Mouse (Mus musculus) left cerebral cortex, adult 9 months (tissue): ENCODE measurements around the gene Map3k9.

Source experiments
- DNase-seq, 2 experiments: peaks; one replicate each; pipeline ENCODE4 v3.0.0; 2022; ENCODE audit warnings: low spot score in 2 of 2

Gene Map3k9

DNA sequence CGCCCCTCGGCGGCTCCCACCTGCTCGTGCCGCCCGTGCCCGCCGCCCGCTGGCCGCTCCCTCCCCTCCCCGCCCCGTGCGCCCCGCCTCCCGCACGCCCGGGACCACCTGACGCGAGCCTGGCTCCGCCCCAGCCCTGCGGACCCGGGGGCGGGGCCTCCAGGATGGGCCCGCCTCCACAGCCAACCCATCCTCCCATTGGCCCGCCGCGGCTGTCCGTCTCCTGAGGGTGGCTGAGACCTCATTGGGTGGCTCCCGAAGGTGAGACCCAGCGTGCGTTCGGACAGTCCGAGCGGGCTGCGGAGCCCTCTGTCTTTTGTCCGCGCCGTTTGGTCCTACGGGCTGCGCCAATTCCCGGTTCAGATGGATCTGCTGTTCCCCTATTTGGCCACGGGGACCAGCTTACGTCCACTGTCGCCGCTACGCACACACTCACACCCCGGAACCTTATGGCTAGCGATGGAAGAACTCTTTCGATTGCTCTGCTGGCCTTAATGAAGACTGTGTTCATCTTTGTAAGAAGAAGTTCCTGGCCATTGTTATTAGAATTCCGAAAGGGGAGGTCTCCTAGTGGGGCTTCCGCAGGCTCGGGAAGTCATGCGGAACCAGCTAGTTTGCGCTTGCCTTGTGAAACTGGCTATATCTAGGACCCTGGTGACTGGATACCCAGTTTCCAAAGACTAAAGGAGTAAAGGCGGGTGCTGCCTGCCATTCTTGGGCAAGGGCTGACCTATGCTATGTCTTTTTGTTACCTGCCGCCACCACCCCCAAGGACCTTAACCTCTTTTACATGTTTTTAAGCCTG is at the start of gene Map3k9:
Gene Map3k9, minus strand, starts transcription at position 71 of the 805 bp plus-strand sequence.
- peak; percentile 84 to 95 for DNase-seq

- DNase-seq: no peak
Measured at GRCm38 (mm10) chr12:81828355-81828754, 47.4 kb upstream of the Map3k9 start.

DNA sequence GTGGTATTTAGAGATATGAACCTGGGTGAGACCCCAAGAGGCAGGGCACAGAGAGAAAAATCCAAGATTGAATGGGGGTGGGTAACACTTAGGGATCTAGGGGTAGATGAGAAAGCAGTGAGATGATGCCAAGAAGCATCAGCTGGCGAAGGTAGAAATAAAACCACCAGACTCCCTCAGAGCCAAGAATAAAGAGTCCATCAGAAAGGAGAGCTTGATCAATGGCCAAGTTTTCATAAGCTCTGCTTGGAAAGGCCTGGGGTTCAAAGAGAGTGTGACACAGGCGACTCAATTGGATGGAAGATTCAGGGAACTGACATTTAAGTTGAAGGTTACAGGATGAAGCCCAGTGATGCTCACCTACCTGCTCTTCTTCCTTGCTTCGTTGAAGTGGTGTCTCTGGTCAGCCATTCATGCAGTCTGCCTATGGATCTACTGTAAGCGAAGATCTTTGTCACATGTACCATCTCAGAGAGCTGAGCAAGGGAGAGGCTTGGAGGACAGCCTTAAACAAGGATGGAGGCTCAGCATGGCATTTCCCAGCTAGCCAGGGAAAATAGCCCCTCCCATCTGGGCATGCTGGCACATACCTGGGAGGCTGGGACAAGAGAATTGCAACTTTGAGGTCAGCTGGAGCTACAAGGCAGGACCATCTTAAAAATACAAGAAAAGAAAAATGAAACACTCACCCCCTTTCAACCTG is 42.0 kb upstream of the Map3k9 start:
- no peak for DNase-seq

DNA sequence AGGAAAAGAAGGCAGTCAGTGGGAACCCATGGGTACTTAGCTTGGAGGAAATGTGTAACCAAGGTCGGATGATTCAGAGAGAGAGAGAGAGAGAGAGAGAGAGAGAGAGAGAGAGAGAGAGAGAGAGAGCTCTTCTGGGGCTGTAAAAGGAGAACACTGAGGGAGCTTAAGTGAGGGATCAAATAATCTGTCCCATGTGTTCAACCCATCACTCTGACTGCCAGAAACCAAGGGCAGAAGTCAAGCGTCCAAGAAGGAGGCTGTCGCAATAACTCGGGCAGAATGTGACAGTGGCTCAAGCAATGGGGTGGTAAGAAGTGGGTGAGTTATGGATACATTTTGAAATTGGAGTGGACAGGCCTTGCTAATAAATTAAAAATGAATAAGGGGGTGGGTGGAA is 41.2 kb upstream of the Map3k9 start:
- DNase-seq: no peak

- DNase-seq: peak; percentile 11 to 56
Measured at GRCm38 (mm10) chr12:81820700-81821099, 39.7 kb upstream of the Map3k9 start.

GRCm38 (mm10) chr12:81817126-81817505 is 36.1 kb upstream of the Map3k9 start:
- DNase-seq: no peak

GRCm38 (mm10) chr12:81816330-81817125 is 35.6 kb upstream of the Map3k9 start:
- DNase-seq: no peak

GRCm38 (mm10) chr12:81814742-81815141 is 33.8 kb upstream of the Map3k9 start:
- no peak for DNase-seq

- DNase-seq: no peak
Measured at GRCm38 (mm10) chr12:81810417-81810816, 29.4 kb upstream of the Map3k9 start.

- no peak for DNase-seq
Measured at GRCm38 (mm10) chr12:81808596-81808995, 27.6 kb upstream of the Map3k9 start.

DNA sequence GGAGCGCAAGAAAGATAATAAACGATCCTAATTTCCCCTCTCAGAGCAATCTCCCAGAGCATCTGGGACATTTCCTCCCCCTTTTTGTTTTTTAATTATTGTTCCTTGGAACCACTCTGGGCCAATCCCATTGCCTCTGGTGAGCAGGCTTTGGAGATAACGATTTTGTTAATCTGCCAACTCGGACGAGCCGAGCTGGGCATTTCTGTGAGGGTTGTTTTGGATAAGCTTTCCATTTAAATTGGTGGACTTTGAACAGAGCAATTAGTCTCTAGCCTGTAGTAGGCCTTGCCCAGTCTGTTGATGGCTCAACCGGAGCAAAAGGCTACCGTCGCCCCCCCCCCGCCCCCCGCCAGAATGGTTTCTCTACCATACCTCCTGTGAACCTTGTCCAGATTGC is 27.0 kb upstream of the Map3k9 start:
- no peak for DNase-seq

DNA sequence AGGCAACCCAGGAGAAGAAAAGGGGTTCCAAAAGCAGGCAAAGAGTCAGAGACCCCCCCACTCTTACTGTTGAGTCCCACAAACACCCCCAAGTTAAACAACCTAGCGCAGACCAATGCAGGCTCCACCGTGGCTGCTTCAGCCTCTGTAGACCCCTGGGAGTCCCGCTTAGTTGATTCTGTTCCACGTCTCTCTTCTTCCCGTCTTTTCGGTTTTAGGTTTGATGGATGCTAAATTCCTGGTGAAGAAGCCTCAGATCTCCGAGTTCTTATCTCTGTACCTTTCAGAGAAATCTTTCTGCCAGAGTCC is 26.5 kb upstream of the Map3k9 start:
- DNase-seq: no peak

DNA sequence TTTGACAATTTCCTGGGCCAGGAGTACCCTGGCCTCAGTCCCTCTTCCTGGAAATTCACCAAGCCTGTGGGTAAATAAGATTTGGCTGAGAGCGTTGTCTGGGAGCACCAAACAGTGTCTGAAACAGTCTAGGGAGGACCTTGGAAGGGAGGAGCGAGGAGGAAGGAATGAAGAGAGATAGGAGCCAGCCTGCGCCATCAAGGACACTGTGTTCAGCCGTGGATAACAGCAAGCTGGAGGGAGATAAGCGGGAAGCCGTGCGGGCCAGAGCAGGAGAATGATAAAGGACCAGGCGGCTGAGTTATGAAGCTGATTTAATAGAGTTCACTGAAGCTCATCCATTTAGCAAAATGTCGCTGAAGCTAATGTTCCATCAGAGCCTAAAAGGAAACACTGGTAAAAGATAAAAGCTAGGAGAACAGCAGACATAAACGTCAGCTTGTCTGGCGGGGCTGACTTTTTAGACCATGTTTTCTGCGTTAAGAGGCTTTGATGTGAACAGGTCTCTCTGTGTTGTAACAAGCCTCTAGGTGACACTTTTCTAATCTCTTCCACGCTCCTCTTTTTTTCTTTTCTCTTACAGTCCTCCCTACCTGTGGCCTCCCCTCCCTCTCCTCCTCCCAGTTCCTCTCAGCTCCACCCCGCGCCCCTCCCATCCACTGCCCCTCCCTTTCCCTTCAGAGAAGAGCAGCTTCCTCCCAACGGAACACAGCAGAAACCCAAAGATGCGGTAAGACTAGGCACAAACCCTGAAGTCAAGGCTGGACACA is 26.0 kb upstream of the Map3k9 start:
- no peak for DNase-seq

GRCm38 (mm10) chr12:81806114-81806513 is 25.1 kb upstream of the Map3k9 start:
- no peak for DNase-seq

DNA sequence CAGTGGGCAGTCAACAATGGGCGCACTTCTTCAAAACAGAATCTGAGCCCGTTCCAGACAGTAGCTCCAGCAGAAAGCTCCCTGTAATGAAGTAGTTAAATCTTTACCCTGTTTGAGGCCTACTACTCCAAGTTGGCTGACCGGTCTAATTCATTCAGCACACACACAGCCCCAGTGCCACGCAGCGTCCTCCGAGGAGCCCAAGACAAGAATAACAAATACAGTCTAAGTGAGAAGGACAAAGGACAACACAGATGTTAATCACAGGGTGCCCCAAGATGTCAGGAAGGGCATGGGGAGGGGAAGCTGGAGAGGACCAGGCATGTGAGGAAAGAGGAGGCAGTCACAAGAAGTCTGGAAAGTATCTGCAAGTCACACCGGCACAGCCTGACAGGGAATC is 22.8 kb upstream of the Map3k9 start:
- DNase-seq: no peak

DNA sequence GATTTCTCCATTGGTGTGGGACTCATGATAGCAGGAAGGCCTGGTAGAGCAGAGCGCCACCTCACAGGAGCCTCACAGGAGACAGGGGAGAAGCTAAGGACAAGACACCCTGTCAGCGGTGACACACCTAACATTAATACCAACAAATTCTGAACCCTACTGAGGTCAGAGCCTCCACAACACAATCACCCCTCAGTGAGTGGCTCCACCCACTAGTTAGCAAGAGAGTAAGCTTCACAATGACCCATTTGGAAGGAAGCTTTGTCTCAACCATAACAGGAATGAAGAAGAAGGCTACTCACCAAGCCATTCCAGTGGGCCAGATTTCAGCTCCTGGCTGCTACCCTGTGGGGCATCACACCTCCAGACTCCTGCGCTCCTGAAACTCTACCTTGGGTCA is 22.0 kb upstream of the Map3k9 start:
- DNase-seq: no peak

DNA sequence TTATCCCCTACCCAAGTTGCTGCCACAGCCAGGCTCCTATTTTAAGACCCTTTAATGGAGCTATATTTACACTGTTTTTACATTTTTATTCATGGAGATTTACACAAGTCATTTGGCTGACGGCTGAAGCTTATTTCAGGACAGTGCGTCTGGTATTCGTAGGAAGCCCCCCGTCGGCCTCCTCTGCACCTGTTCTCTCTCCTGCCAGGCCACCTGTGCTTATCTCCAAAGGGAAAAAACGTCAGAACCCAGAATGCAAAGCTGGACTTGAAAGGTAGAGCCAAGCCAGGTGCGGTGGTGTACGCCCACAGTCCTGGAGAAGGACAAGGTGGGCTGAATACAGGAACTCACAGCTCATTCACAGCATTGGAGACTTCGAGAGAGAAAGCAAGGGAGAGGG is 20.2 kb upstream of the Map3k9 start:
- DNase-seq: no peak

GRCm38 (mm10) chr12:81796541-81796940 is 15.6 kb upstream of the Map3k9 start:
- DNase-seq: peak in 1 of 2 experiments; percentile 84

DNA sequence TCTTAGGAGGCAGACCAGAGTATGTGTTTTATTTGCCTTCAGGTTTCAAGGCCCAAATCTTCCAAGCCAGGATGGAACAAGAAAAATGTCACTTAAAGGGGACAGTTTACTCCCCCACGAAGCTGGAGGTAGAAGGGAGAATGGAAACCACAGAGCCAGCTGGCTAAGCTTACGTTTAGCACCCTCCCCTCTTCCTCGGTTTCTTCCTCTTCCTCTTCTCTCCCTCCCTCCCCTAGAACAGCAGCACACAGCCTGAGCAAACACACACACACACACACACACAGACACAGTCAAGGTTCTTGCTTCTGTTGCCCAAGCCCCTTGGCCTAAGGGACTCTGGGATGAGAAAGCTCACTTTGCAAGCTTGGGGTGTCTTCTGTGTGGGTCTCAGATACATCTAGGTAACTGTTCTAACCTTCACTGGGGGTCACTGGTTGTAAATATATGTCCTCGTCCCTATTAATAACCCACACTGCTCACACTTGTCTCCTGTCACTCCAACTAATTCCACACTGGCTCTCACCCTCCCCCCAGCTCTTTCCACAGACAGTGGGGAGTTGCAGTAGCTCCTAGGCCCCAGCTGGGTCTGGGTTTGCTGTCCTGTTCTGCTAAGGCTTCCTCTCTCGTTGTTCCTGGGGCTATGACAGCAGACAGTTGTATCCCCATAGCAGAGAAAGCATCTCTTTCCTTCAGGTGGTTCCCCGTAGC is 11.7 kb upstream of the Map3k9 start:
- no peak for DNase-seq

GRCm38 (mm10) chr12:81789499-81789898 is 8.5 kb upstream of the Map3k9 start:
- no peak for DNase-seq

- peak; percentile 54 to 97 for DNase-seq
Measured at GRCm38 (mm10) chr12:81788672-81789084, 7.7 kb upstream of the Map3k9 start.
